Mouse (Mus musculus) erythroblast, embryonic 14.5 days (primary cell): ENCODE measurements around the gene Hoxa10. TPM values are rescaled to one million over a fixed set of nuclear protein-coding genes. Genes with fewer than 3 reads are reported as not detected.

ENCODE experiments used
- H3K27me3 ChIP-seq: 2 replicates; pipeline ENCODE4 v1.6.1; 2012; ENCODE audit warnings: inconsistent platforms; ENCODE audit not compliant: control insufficient read depth
- H3K36me3 ChIP-seq: 2 replicates; pipeline ENCODE4 v1.6.1; 2012; ENCODE audit warnings: mild to moderate bottlenecking, inconsistent platforms; ENCODE audit not compliant: control insufficient read depth
- H3K4me1 ChIP-seq: 2 replicates; pipeline ENCODE4 v1.6.1; 2012; ENCODE audit warnings: inconsistent platforms; ENCODE audit not compliant: control insufficient read depth
- H3K4me3 ChIP-seq: replicated peaks from 2 replicates; pipeline ENCODE3; 2012; ENCODE audit warnings: moderate library complexity, mild to moderate bottlenecking, inconsistent platforms
- H3K9me3 ChIP-seq: 2 replicates; pipeline ENCODE4 v1.6.1; 2012; ENCODE audit warnings: low read length, inconsistent platforms, mixed read lengths; ENCODE audit not compliant: control insufficient read depth
- GATA1 ChIP-seq: IDR thresholded peaks from 2 replicates; pipeline ENCODE4 v1.6.1; 2012; ENCODE audit warnings: low read length, inconsistent platforms, mixed read lengths
- TAL1 ChIP-seq: IDR thresholded peaks from 3 replicates; pipeline ENCODE4 v1.6.1; 2012; ENCODE audit warnings: low read length, inconsistent platforms, mixed read lengths
- polyA plus RNA-seq: library from polyadenylated mRNA; stranded (reverse); fragments of >175 nt; gene quantifications from 2 replicates; pipeline ENCODE4 v1.2.3, GENCODE M21; 2012

Gene Hoxa10
- not detected in 2 replicates for polyA plus RNA-seq

DNA sequence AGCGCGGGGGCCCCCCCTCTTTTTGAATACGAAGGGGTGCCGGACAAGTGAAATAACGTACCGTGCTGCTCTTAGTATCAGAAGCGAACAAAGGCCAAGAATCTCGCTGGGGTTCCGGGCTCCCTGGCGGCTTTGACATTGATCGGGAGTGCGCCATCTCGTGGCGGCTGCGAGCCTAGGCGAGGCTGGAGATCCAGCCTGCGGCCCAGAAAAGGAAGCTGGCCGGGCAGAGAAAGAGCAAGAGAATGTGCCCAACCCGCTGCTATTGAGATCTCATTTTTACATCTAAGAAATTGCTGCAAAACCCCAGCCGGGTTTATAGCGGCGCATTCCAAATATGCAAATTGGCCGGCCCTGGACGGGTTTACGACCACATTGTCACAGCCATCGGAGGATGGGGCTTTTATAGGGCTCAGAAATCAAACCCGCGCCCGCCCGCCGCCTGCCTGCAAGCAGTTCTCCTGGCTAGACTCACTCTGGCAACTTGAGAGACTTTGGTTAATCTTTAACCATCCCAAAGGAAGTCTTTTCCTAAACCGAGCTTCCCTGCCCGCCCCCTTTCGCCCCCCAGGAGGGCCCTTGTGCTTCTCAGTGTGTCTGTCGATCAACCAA is at the start of gene Hoxa10:
Gene Hoxa10 (minus strand): TSS at position 466 of the 612 bp plus-strand sequence.
- Histone ChIP-seq H3K4me3 (no peak within 1 kb of the TSS), H3K27me3 (peaks cover 100% of the 10 kb centered on the region), H3K9me3 (no peaks in the 10 kb centered on the region), H3K4me1 (no peaks in the 10 kb centered on the region), H3K36me3 (no peaks in the 10 kb centered on the region)
- TF ChIP-seq TAL1 (no peak), GATA1 (no peak)

- Histone ChIP-seq H3K27me3 (peaks cover 45% of the 10 kb centered on the region), H3K9me3 (no peaks in the 10 kb centered on the region), H3K36me3 (no peaks in the 10 kb centered on the region), H3K4me1 (no peaks in the 10 kb centered on the region), H3K4me3 (no peak overlapping the region)
- no peak for TF ChIP-seq GATA1
- TF ChIP-seq TAL1 = no peak
Observed at GRCm38 (mm10) chr6:52290186-52290585, 49.5 kb upstream of the Hoxa10 start.

DNA sequence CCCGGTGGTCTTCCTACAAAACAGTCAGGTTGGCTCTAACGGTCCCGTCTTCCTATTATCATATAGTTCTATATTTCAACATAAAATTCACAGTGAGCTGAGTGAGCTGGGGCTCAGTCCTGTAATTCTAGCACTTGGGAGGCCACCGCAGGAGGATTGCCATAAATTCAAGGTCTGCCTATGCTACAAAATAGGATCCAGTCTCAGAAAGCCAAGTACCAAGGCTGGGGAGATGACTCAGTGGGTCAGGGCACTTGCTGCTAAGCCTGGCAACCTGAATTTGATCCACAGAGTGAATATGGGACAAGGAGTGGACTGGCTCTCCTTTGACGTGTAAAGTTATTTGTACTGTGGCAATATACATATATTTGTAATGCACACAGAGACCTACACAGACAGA is 43.2 kb upstream of the Hoxa10 start:
- peaks cover 9% of the 10 kb centered on the region for H3K27me3 ChIP-seq
- no peak overlapping the region for H3K4me3 ChIP-seq
- no peaks in the 10 kb centered on the region for H3K4me1 ChIP-seq
- TF ChIP-seq GATA1 = no peak
- no peak for TF ChIP-seq TAL1
- H3K36me3 ChIP-seq = no peaks in the 10 kb centered on the region
- H3K9me3 ChIP-seq = no peaks in the 10 kb centered on the region

- Histone ChIP-seq H3K4me3 (no peak overlapping the region), H3K27me3 (peaks cover 24% of the 10 kb centered on the region), H3K9me3 (no peaks in the 10 kb centered on the region), H3K36me3 (no peaks in the 10 kb centered on the region), H3K4me1 (no peaks in the 10 kb centered on the region)
- no peak for TF ChIP-seq GATA1
- no peak for TF ChIP-seq TAL1
Observed at GRCm38 (mm10) chr6:52281084-52281483, 40.4 kb upstream of the Hoxa10 start.

- H3K36me3 ChIP-seq = no peaks in the 10 kb centered on the region
- TF ChIP-seq GATA1 = no peak
- no peak for TF ChIP-seq TAL1
- H3K27me3 ChIP-seq = peaks cover 65% of the 10 kb centered on the region
- no peaks in the 10 kb centered on the region for H3K9me3 ChIP-seq
- no peak overlapping the region for H3K4me3 ChIP-seq
- no peaks in the 10 kb centered on the region for H3K4me1 ChIP-seq
Observed at GRCm38 (mm10) chr6:52276920-52277319, 36.3 kb upstream of the Hoxa10 start.

DNA sequence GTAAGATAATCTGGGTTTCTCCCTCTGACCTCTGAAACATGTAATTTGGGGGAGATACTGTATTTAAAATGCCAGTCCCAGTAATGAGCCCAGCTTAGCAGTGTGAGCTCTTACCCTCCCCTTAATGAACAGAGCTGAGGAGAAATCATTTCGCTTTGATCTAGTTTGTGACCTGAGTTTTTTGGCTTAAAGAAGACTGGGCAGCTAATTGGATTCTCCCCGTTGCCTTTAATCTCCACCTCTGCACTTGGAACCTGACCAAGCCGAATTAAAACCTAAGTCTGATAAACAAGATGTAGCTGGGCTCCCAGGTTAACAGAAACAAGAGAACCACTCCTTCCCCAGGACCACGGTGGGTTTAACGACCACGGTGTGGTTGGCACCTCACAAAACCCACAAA is 35.7 kb upstream of the Hoxa10 start:
- no peak for TF ChIP-seq GATA1
- no peak for TF ChIP-seq TAL1
- H3K4me3 ChIP-seq = no peak overlapping the region
- H3K27me3 ChIP-seq = peaks cover 70% of the 10 kb centered on the region

DNA sequence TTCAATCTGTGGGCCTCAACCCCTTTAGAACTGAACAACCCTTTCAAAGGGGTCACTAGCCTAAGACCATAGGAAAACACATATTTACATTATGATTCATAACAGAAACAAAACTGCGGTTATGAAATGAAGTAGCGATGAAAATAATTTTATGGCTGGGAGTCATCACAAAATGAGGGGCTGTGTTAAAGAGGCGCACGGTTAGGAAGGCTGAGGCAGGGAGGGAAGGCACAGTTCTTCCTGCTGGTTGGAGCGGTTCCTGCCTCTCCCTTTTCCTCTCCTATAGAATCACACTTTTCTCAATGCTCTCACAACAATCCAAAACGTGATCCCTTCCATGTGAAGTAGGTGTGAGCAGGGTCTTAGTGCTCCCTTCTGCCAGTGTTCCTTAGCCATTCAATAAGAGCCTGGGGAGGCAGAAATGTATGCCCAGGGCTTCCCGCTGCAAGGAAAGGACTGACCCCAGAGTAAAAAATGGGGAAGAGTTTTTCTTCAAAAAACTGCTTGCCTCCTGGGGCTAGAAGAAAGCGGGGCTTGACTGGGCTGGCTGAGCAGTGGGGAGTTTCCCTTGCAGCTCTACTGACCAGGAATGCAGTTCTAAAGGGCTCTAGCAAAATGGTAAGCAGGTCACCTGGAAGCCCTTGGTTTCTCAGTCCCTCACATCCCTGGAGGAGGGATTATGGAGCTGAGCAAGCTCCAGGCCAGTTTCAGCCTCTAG is 35.1 kb upstream of the Hoxa10 start:
- no peaks in the 10 kb centered on the region for H3K36me3 ChIP-seq
- H3K4me3 ChIP-seq = no peak overlapping the region
- peaks cover 71% of the 10 kb centered on the region for H3K27me3 ChIP-seq
- no peak for TF ChIP-seq GATA1
- no peak for TF ChIP-seq TAL1
- no peaks in the 10 kb centered on the region for H3K4me1 ChIP-seq
- no peaks in the 10 kb centered on the region for H3K9me3 ChIP-seq

More for the DNA sequence above, 35.7 kb upstream of the Hoxa10 start:
- H3K9me3 ChIP-seq = no peaks in the 10 kb centered on the region
- no peaks in the 10 kb centered on the region for H3K36me3 ChIP-seq
- H3K4me1 ChIP-seq = no peaks in the 10 kb centered on the region

DNA sequence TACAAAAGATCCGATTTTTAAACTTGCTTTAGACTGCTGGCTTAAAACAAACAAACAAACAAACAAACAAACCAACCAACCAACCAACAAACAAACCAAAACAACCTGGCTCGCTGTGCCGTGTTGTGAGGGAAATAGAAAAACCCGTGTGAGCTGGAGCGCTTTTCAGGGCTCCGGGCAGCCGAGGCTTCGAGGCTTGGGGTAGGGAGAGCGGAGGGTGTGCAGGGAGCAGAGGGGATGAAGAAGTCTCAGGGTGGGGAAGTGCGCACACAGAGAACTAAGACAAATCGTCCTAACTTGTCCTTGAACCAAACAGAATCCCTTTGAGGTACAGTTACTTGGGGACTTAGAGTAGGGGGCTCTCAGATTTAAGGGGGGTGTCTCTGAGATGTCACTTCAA is 33.9 kb upstream of the Hoxa10 start:
- peaks cover 82% of the 10 kb centered on the region for H3K27me3 ChIP-seq
- H3K9me3 ChIP-seq = no peaks in the 10 kb centered on the region
- H3K4me3 ChIP-seq = no peak overlapping the region
- TF ChIP-seq TAL1 = no peak
- TF ChIP-seq GATA1 = no peak
- no peaks in the 10 kb centered on the region for H3K36me3 ChIP-seq
- H3K4me1 ChIP-seq = no peaks in the 10 kb centered on the region

- Histone ChIP-seq H3K4me3 (no peak overlapping the region), H3K27me3 (peaks cover 90% of the 10 kb centered on the region), H3K36me3 (no peaks in the 10 kb centered on the region), H3K9me3 (no peaks in the 10 kb centered on the region), H3K4me1 (no peaks in the 10 kb centered on the region)
- TF ChIP-seq TAL1 (no peak), GATA1 (no peak)
Observed at GRCm38 (mm10) chr6:52273656-52274280, 33.1 kb upstream of the Hoxa10 start.
